In genomic region chr13:98586817-98587575, GRCm38 (mm10) we compare ENCODE assay signal across 11 mouse cellular contexts. TPM values are rescaled to one million over a fixed set of nuclear protein-coding genes. Genes with fewer than 3 reads are reported as not detected.
DNase-seq lines count a peak whose midpoint lies in the region; ATAC-seq and TF ChIP-seq lines count a peak whose summit lies in the region.
"Had no signal": no experiment of that assay in that cellular context is flagged by ENCODE, and none has a peak within 500 bp of the region (broad histone marks: within the 10 kb centered on the region; RNA-seq: fewer than 3 reads in every experiment).

No protein-coding gene starts in this region.

- peaks cover 41% of the 10 kb centered on the region for H3K4me1 ChIP-seq in forebrain, embryonic 10.5 days
- H3K4me1 ChIP-seq in forebrain, embryonic 11.5 days (replicated peaks; ENCODE audit: control insufficient read depth, insufficient read depth, low read length) = peaks cover 4% of the 10 kb centered on the region; the same call in 1 of the 2 replicates
- peaks cover 2% of the 10 kb centered on the region; the same call in 1 of the 2 replicates for H3K4me1 ChIP-seq in cortical plate, adult 2 months (ENCODE audit: control insufficient read depth, insufficient read depth, low read length)
- 0 out of 2 replicates have a peak, but pooled peaks cover 3% of the 10 kb centered on the region for H3K4me1 ChIP-seq in liver, embryonic 11.5 days (replicated peaks; ENCODE audit: control insufficient read depth, insufficient read depth, low read length)

- H3K36me3 ChIP-seq in forebrain, embryonic 10.5 days (replicated peaks) = no peaks in the 10 kb centered on the region
- H3K36me3 ChIP-seq in forebrain, embryonic 11.5 days (ENCODE audit: control insufficient read depth, insufficient read depth, low read length) = no peaks in the 10 kb centered on the region
- H3K36me3 ChIP-seq in liver, embryonic 11.5 days (ENCODE audit: control insufficient read depth, insufficient read depth, low read length) = no peaks in the 10 kb centered on the region

- H3K4me2 ChIP-seq in forebrain, embryonic 11.5 days (ENCODE audit: low read depth, low read length, severe bottlenecking) = no peak overlapping the region
- H3K4me2 ChIP-seq in liver, embryonic 11.5 days = no peak overlapping the region

- no peak overlapping the region for H3K9ac ChIP-seq in forebrain, embryonic 11.5 days (ENCODE audit: low read length)
- H3K9ac ChIP-seq in liver, embryonic 11.5 days (ENCODE audit: low read depth, low read length) = no peak overlapping the region
- H3K9ac ChIP-seq: liver, postnatal 0 days had no signal

- no peak overlapping the region for H3K27ac ChIP-seq in forebrain, embryonic 10.5 days
- H3K27ac ChIP-seq in forebrain, embryonic 11.5 days (ENCODE audit: low read depth, low read length) = no peak overlapping the region
- H3K27ac ChIP-seq in cortical plate, adult 2 months (ENCODE audit: insufficient read depth, low read length) = peak overlapping the region; percentile 90
- H3K27ac ChIP-seq in liver, embryonic 11.5 days (ENCODE audit: low read depth, low read length) = no peak overlapping the region

- no peak for ATAC-seq in forebrain, embryonic 11.5 days (replicated peaks; ENCODE audit: low FRiP score)
- no peak for ATAC-seq in liver, embryonic 11.5 days (replicated peaks; ENCODE audit: low FRiP score)
- ATAC-seq: liver, postnatal 0 days had no signal

- TF ChIP-seq CTCF in cortical plate, adult 2 months (IDR thresholded peaks at IDR 0.05; ENCODE audit: extremely low read depth, insufficient read depth, low read length) = no peak

- H3K4me3 ChIP-seq in forebrain, embryonic 10.5 days = peak overlapping the region; percentile 28; the same call in 1 of the 2 replicates
- H3K4me3 ChIP-seq in forebrain, embryonic 11.5 days (ENCODE audit: low read depth, low read length) = no peak overlapping the region
- H3K4me3 ChIP-seq in cortical plate, adult 2 months (ENCODE audit: insufficient read depth, low read length) = no peak overlapping the region
- no peak overlapping the region for H3K4me3 ChIP-seq in liver, embryonic 11.5 days (ENCODE audit: low read depth, low read length)

- no peaks in the 10 kb centered on the region for H3K9me3 ChIP-seq in forebrain, embryonic 10.5 days
- H3K9me3 ChIP-seq in forebrain, embryonic 11.5 days (ENCODE audit: control insufficient read depth, low read length) = no peaks in the 10 kb centered on the region
- H3K9me3 ChIP-seq in liver, embryonic 11.5 days (ENCODE audit: control insufficient read depth, low read length) = no peaks in the 10 kb centered on the region

- peaks cover 100% of the 10 kb centered on the region for H3K27me3 ChIP-seq in forebrain, embryonic 10.5 days (ENCODE audit: poor library complexity, severe bottlenecking)
- peaks cover 65% of the 10 kb centered on the region for H3K27me3 ChIP-seq in forebrain, embryonic 11.5 days (ENCODE audit: control insufficient read depth, insufficient read depth, low read length)
- peaks cover 29% of the 10 kb centered on the region for H3K27me3 ChIP-seq in liver, embryonic 11.5 days (replicated peaks; ENCODE audit: control insufficient read depth, insufficient read depth, low read length)

- peak; percentile 61; the same call in 1 of the 2 replicates for TF ChIP-seq POLR2A in cortical plate, adult 2 months (IDR thresholded peaks at IDR 0.05; ENCODE audit: extremely low read depth, insufficient read depth, low read length)

- DNase-seq in forebrain, embryonic 10.5 days (ENCODE audit: extremely low spot score, low spot score) = no peak
- no peak for DNase-seq in forebrain, embryonic 11.5 days (ENCODE audit: low spot score)
- peak; percentile 28 for DNase-seq in layer of hippocampus, adult 11-12 months (ENCODE audit: low spot score)
- no peak for DNase-seq in layer of hippocampus, postnatal 14 days (ENCODE audit: low spot score in 2 of 2)
- peak; percentile 39 to 52 for DNase-seq in kidney, postnatal 4 days
- DNase-seq in urinary bladder, postnatal 36 days (ENCODE audit: low spot score in 2 of 2) = no peak
- DNase-seq in liver, embryonic 11.5 days (ENCODE audit: low spot score) = no peak
- DNase-seq: gastrocnemius, postnatal 36 days; liver, postnatal 0 days had no signal

- WGBS in forebrain, embryonic 10.5 days = 27% methylated on average over 17 of the region's 17 CpGs
- 27% methylated on average over 17 of the region's 17 CpGs for WGBS in forebrain, embryonic 11.5 days
- WGBS in liver, embryonic 11.5 days = 27% methylated on average over 17 of the region's 17 CpGs

RNA-seq across cellular contexts. Expression of gene Tmem174, which starts 50.2 kb away (rescaled TPM):
- not detected in 2 replicates for polyA plus RNA-seq in forebrain, embryonic 10.5 days (2016; fragmentation: Nextera tagmentation; extraction: Ambion mirVana)
- polyA plus RNA-seq in forebrain, embryonic 11.5 days (2014; fragmentation: Nextera tagmentation; extraction: Ambion mirVana) = not detected in 2 replicates
- not detected for total RNA-seq in layer of hippocampus, postnatal 14 days (2021)
- 0.19 and 0.25 TPM in 2 replicates for polyA plus RNA-seq in cortical plate, adult 2 months (2012; rRNA removed)
- polyA plus RNA-seq in liver, embryonic 11.5 days (2014; fragmentation: Nextera tagmentation; extraction: Ambion mirVana) = not detected in 2 replicates
- total RNA-seq: gastrocnemius, postnatal 36 days had no signal
- polyA plus RNA-seq: liver, postnatal 0 days; neural tube, embryonic 11.5 days had no signal

Comparison
In these comparisons a context has a peak if more than half of its experiments do, and no peak if none do; other contexts are left out.
1. DNase-seq: peak in layer of hippocampus, adult 11-12 months (single experiment) and kidney, postnatal 4 days (2 of 2); none in forebrain, embryonic 10.5 days (single experiment), forebrain, embryonic 11.5 days (single experiment), layer of hippocampus, postnatal 14 days (0 of 2), urinary bladder, postnatal 36 days (0 of 2) and liver, embryonic 11.5 days (single experiment).